Mouse (Mus musculus) megakaryocyte, embryonic 14.5 days (primary cell): Measurements from ENCODE around the gene Car10.

ENCODE experiments used
- FLI1 ChIP-seq: IDR thresholded peaks from 2 replicates; pipeline ENCODE4 v1.6.1; 2012; ENCODE audit warnings: low read length, inconsistent platforms, mixed read lengths
- GATA1 ChIP-seq: IDR thresholded peaks from 3 replicates; pipeline ENCODE4 v1.6.1; 2012; ENCODE audit warnings: mixed read lengths, low read length, inconsistent platforms, borderline replicate concordance

GRCm38 (mm10) chr11:93503469-93503868, 405.6 kb downstream of the Car10 start:
- TF ChIP-seq GATA1 (no peak), FLI1 (no peak)
